Mouse (Mus musculus): ENCODE measurements around the gene Minpp1. TPM values are rescaled to one million over a fixed set of nuclear protein-coding genes. Genes with fewer than 3 reads are reported as not detected.

The Minpp1 gene
- polyA plus RNA-seq, 1 experiment from 2014 or later: 71.9 TPM

DNA sequence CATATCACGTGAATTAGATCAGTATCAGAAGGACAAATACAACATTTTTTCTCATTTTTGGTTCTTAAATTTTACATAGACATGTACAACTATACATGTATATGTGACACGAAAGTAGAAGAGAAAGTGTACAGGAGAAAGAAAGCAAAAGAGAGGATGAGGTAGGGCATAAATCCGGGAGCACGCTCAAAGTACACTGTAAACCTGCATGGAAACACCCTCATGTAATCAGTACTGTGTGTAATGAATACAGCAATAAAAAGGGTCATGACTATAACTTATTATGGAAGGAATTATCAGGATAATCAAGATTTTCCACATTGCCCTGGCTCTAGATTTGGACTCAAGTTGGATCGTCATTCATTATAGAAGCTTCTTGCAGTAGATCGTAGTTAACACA, 22.5 kb upstream of the Minpp1 start:
- Histone ChIP-seq H3K9ac (replicated peaks) (no peak overlapping the region), H3K9me3 (ENCODE audit: low read length) (no peaks in the 10 kb centered on the region), H3K27me3 (ENCODE audit: insufficient read depth, low read length) (no peaks in the 10 kb centered on the region), H3K4me2 (ENCODE audit: low read depth, low read length) (no peak overlapping the region), H3K4me3 (ENCODE audit: low read depth, low read length) (no peak overlapping the region), H3K4me1 (ENCODE audit: insufficient read depth) (no peaks in the 10 kb centered on the region), H3K36me3 (replicated peaks; ENCODE audit: insufficient read depth, low read length) (no peaks in the 10 kb centered on the region), H3K27ac (ENCODE audit: low read depth) (no peak overlapping the region)
- no peak for ATAC-seq
- no peak for DNase-seq
- no peak for TF ChIP-seq CTCF (IDR thresholded peaks at IDR 0.05; ENCODE audit: low read depth)
- TF ChIP-seq EP300 (IDR thresholded peaks at IDR 0.05; ENCODE audit: low read depth): no peak
- 82% methylated on average over 6 of the region's 6 CpGs for WGBS (ENCODE audit: insufficient replicate concordance)

DNA sequence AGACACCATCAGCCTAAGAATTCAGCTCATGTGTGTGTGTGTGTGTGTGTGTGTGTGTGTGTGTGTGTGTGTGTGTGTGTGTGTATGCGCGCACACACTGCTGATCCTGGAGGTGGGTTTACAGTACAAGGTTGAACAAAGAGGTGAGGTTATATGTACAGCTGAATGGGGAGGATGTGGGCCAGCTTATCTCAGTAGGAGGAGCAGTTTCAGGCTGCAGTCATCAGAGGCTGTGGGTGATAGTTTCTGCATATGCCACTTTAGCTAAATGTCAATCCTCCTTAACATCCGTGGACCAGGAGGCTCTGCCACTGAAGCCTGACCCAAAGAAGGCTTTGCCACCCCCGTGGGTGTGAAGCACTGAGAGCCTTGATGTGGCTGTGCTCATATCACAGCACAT, 20.3 kb upstream of the Minpp1 start:
- Histone ChIP-seq H3K4me1 (ENCODE audit: insufficient read depth) (peaks cover under 1% of the 10 kb centered on the region; the same call in 1 of the 2 replicates), H3K4me2 (ENCODE audit: low read depth, low read length) (no peak overlapping the region), H3K9ac (replicated peaks) (no peak overlapping the region), H3K27me3 (ENCODE audit: insufficient read depth, low read length) (no peaks in the 10 kb centered on the region), H3K4me3 (ENCODE audit: low read depth, low read length) (no peak overlapping the region), H3K27ac (ENCODE audit: low read depth) (no peak overlapping the region), H3K9me3 (ENCODE audit: low read length) (no peaks in the 10 kb centered on the region), H3K36me3 (replicated peaks; ENCODE audit: insufficient read depth, low read length) (no peaks in the 10 kb centered on the region)
- no peak for DNase-seq
- TF ChIP-seq EP300 (IDR thresholded peaks at IDR 0.05; ENCODE audit: low read depth) (no peak), CTCF (IDR thresholded peaks at IDR 0.05; ENCODE audit: low read depth) (no peak)
- WGBS (ENCODE audit: insufficient replicate concordance): 63% methylated on average over 4 of the region's 4 CpGs
- no peak for ATAC-seq

DNA sequence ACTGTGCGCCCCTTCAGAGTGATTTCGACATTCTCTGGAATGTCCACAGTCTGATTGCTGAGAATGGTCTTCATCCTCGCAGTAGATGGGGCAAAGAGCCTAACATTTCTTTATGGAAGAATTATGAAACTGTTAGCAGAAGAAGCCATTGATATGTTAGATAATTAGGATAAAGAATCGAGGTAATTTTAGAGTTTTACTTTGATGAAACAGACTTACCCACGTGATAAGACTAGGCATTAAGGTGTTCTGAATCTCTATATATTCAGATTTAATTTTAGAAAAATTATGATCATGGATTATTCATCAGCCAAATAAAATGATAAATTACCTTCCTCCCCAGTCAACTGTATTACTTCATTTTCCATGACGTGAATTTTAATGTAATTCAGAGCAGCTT, 19.1 kb upstream of the Minpp1 start, which contains the start of gene Rpl9-ps6:
Gene Rpl9-ps6, minus strand, starts transcription at position 101 of the 400 bp plus-strand sequence.
- TF ChIP-seq CTCF (IDR thresholded peaks at IDR 0.05; ENCODE audit: low read depth) (no peak), EP300 (IDR thresholded peaks at IDR 0.05; ENCODE audit: low read depth) (no peak)
- no peak for ATAC-seq

DNA sequence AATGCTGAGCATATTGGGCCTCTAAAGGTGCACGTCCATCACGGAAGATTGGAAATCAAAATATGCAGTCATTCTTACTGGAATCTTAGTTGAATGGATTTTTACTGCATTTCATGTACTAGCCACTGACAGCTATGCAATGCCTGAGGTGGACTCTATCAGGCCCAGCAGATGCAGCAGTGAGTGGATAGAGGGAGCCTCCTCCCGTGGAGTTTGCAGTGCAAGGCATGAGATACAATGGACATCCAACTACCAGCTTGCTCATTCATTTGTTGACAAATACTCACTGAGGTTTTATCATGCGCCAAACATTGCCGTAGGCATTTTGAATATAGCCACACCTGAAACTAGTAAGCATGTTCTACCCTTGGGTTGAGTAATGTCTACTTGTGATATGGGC, 18.2 kb upstream of the Minpp1 start:
- Histone ChIP-seq H3K4me3 (ENCODE audit: low read depth, low read length) (no peak overlapping the region), H3K4me1 (ENCODE audit: insufficient read depth) (peaks cover 3% of the 10 kb centered on the region; the same call in 1 of the 2 replicates), H3K9ac (replicated peaks) (no peak overlapping the region), H3K27me3 (ENCODE audit: insufficient read depth, low read length) (no peaks in the 10 kb centered on the region), H3K4me2 (ENCODE audit: low read depth, low read length) (no peak overlapping the region), H3K27ac (ENCODE audit: low read depth) (no peak overlapping the region), H3K9me3 (ENCODE audit: low read length) (no peaks in the 10 kb centered on the region), H3K36me3 (replicated peaks; ENCODE audit: insufficient read depth, low read length) (no peaks in the 10 kb centered on the region)
- 79% methylated on average over 5 of the region's 5 CpGs for WGBS (ENCODE audit: insufficient replicate concordance)
- DNase-seq (no peak), ATAC-seq (no peak)
- no peak for TF ChIP-seq EP300 (IDR thresholded peaks at IDR 0.05; ENCODE audit: low read depth)
- 0 out of 2 replicates have a peak, but pooled peaks have one; percentile 3 for TF ChIP-seq CTCF (IDR thresholded peaks at IDR 0.05; ENCODE audit: low read depth)

More for the DNA sequence above, 19.1 kb upstream of the Minpp1 start, which contains the start of gene Rpl9-ps6:
- no peak within 1 kb of the TSS for H3K27ac ChIP-seq (ENCODE audit: low read depth)
- WGBS (ENCODE audit: insufficient replicate concordance): 77% methylated on average over 5 of the region's 6 CpGs
- no peaks in the 10 kb centered on the region for H3K36me3 ChIP-seq (replicated peaks; ENCODE audit: insufficient read depth, low read length)
- no peaks in the 10 kb centered on the region for H3K9me3 ChIP-seq (ENCODE audit: low read length)
- H3K27me3 ChIP-seq (ENCODE audit: insufficient read depth, low read length): no peaks in the 10 kb centered on the region
- no peak for DNase-seq
- H3K4me2 ChIP-seq (ENCODE audit: low read depth, low read length): no peak within 1 kb of the TSS
- H3K9ac ChIP-seq (replicated peaks): no peak within 1 kb of the TSS
- H3K4me1 ChIP-seq (ENCODE audit: insufficient read depth): peaks cover 3% of the 10 kb centered on the region; the same call in 1 of the 2 replicates
- H3K4me3 ChIP-seq (ENCODE audit: low read depth, low read length): no peak within 1 kb of the TSS

DNA sequence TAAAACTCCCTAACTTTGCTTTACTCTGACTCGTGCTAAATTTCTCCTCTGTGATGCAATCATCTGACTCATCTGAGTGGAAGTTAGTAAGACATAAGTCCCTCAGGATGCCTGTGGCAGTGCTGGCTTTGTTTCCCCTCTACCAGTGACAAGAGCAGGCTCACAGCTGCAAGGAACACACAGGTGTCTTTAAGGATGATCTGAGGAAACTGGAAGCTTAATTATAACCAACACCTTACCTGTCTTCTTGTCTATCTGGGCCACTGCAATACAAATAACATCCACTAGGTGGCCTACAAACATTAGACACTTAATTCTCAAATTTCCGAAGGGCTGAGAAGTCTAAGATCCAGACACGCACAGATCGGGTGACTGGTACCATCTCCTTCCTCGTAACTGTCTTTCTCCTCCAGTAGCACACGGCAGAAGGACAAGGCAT, 15.5 kb upstream of the Minpp1 start:
- Histone ChIP-seq H3K9me3 (ENCODE audit: low read length) (no peaks in the 10 kb centered on the region), H3K4me1 (ENCODE audit: insufficient read depth) (peaks cover 7% of the 10 kb centered on the region), H3K27me3 (ENCODE audit: insufficient read depth, low read length) (no peaks in the 10 kb centered on the region), H3K4me3 (ENCODE audit: low read depth, low read length) (no peak overlapping the region), H3K9ac (replicated peaks) (no peak overlapping the region), H3K27ac (ENCODE audit: low read depth) (no peak overlapping the region), H3K36me3 (replicated peaks; ENCODE audit: insufficient read depth, low read length) (no peaks in the 10 kb centered on the region), H3K4me2 (ENCODE audit: low read depth, low read length) (peak overlapping the region; percentile 44)
- WGBS (ENCODE audit: insufficient replicate concordance): 20% methylated on average over 6 of the region's 6 CpGs
- DNase-seq (no peak), ATAC-seq (peak; percentile 27; the same call in 1 of the 2 replicates)
- TF ChIP-seq EP300 (IDR thresholded peaks at IDR 0.05; ENCODE audit: low read depth): no peak
- peak; percentile 93 for TF ChIP-seq CTCF (IDR thresholded peaks at IDR 0.05; ENCODE audit: low read depth)

DNA sequence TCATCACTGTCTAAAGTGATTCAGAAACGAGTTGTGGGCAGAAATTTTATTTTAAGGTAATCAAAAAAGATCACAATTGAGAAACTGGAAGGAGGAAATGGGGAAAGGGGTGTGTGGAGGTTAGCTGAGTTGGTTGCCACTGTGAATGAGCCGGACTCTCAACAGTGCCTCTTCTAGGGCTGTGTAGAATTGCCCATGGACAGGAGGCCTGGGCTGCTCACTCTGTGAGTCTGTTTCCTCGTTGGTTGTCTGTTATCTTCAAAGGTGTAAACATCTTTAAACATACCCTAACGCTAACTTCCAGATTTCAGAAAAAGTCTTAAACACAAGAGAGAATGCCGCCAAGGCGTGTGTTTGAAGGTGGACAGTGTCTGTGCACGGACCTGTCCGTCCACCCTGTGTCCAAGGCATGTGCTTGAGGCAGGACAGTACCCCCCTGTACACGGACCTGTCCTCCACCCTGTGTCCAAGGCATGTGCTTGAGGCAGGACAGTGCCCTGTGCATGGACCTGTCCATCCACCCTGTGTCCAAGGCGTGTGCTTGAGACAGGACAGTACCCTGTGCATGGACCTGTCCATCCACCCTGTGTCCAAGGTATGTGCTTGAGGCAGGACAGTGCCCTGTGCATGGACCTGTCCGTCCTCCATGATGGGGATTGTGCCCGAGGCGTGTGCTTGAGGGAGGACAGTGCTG, 14.9 kb upstream of the Minpp1 start:
- WGBS (ENCODE audit: insufficient replicate concordance): 75% methylated on average over 13 of the region's 13 CpGs

More for the DNA sequence above, 14.9 kb upstream of the Minpp1 start:
- Histone ChIP-seq H3K4me2 (ENCODE audit: low read depth, low read length) (peak overlapping the region; percentile 44), H3K9ac (replicated peaks) (no peak overlapping the region), H3K36me3 (replicated peaks; ENCODE audit: insufficient read depth, low read length) (no peaks in the 10 kb centered on the region), H3K4me1 (ENCODE audit: insufficient read depth) (peaks cover 14% of the 10 kb centered on the region), H3K27me3 (ENCODE audit: insufficient read depth, low read length) (no peaks in the 10 kb centered on the region), H3K9me3 (ENCODE audit: low read length) (no peaks in the 10 kb centered on the region), H3K27ac (ENCODE audit: low read depth) (no peak overlapping the region), H3K4me3 (ENCODE audit: low read depth, low read length) (no peak overlapping the region)
- ATAC-seq (no peak), DNase-seq (no peak)
- TF ChIP-seq CTCF (IDR thresholded peaks at IDR 0.05; ENCODE audit: low read depth) (no peak), EP300 (IDR thresholded peaks at IDR 0.05; ENCODE audit: low read depth) (no peak)

Measured in liver, postnatal 0 days (tissue).